Mouse (Mus musculus) embryo, embryonic 10 days (tissue): ENCODE measurements at regions not wholly inside any gene's neighbourhood (a gene's known extent, or its start where the extent isn't known, plus 50 kb on each side); places are given as distances from the start of the nearest gene placed in this dataset.

Experiments
- DNase-seq: peaks from one replicate; pipeline ENCODE4 v3.0.0-alpha.2; 2015; ENCODE audit warnings: low spot score

DNA sequence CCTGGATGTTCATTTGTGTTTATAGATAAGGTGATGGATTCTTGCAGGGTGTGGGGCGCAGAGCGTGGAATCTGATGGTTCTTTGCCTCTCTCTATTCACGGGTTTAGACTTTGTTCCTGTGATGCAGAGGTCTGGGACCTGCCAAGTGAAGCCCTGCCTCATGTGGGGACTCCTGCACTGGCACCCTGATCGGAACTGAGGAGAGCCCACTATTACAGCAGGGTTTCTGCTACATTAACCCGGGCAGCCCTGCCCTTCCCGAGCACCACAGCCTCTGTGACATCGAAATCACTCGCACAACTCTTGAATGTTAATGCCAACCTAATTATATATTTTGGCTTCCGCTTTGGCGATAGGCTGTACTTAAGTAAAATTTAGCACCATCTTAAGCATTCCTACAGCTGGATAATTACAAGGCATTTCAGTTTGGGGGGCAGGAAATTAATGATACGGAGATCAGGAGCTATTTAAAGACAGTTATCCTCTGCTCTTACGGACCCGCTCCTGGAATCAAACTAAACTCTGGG, 294.7 kb downstream of the Irs2 start:
- DNase-seq: no peak

DNA sequence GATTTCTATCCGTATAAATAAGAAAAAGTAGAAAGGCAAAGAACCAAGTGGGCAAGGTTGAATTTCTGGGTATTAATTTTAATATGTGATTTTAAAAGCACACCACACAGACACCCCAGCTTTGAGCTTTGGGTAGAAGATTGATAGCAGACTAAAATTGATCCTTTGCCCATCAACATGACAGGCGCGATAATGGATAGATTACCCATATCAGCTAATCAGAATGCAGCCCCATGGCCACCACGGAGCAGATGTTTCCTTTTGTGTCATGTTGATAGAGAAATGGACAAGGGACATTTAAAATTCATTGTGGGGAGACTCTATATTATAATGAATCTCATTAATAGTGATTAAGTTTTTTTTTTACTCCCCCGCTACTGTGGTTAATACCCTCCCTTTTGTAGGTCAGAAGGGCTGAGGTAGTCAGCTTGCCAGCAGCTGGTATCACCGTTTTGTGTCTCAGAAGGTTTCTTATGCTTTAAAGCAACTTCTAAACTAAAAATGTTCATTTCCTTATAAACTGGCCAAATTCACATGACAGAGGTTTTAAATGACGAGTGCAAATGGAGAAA, 296.1 kb downstream of the Irs2 start:
- no peak for DNase-seq

DNA sequence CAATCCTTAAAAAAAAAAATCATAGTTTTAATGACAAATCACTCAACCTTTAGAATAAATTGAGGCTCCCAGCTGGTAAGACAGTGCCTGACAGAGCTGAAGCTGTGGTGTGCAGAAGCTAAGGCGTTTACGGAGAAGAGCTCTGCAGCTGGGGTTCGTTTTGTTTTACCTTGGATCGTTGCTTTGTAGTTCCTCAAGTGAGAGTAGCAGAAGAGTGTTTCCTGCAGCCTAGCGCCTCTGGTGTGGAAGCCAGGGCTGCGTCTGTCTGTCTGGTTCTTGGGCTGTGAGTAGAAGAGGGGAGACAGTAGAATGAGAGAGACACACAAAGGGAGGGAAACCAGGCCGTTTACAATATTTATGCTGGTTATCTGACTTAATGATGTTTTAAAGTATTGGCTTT, 296.8 kb downstream of the Irs2 start:
- DNase-seq: no peak

GRCm38 (mm10) chr8:10708509-10708908, 299.7 kb downstream of the Irs2 start:
- DNase-seq: no peak

- DNase-seq: no peak
Observed at GRCm38 (mm10) chr8:10707122-10707521, 301.1 kb downstream of the Irs2 start.

- DNase-seq: no peak
Observed at GRCm38 (mm10) chr8:10705909-10706308, 302.3 kb downstream of the Irs2 start.

DNA sequence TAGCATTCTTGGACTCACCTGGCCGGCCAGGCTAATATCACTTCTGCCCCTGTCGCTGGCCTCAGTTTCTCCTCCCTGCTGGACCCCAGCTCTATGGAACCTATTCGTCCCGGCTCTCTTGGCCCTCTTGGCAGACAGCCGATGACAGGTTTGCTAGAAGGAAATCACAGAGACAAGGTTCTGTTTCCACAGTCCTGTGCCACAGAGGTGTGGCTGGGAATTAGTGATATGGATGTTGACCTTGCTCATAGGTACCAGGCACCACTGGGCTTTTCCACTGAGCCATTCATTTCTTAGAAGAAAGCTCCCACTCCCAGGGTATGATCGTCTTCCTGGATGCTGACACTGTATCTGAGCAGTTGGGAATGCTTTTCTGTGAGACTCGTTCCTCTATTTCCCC, 305.5 kb downstream of the Irs2 start:
- DNase-seq: no peak

DNA sequence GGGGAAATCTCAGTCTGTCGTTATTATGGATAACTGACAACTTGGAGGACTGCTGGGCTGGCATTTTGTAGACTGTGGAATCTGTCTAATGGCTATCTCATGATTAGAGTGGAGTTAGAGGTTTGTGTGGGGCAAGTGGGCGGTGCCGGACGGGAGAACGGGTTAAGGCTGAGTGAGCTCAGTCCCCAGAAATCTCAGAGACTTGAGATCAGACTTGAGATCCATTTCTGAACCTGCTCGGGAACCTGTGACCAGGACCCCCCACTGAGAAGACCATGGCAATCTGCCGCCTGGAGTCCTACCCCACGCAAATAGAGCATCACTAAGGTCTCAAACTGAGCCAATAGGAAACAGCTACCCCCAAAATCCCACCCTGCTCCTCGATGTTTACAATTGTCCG, 306.0 kb downstream of the Irs2 start:
- DNase-seq: no peak

GRCm38 (mm10) chr8:10701648-10702061, 306.6 kb downstream of the Irs2 start:
- no peak for DNase-seq

DNA sequence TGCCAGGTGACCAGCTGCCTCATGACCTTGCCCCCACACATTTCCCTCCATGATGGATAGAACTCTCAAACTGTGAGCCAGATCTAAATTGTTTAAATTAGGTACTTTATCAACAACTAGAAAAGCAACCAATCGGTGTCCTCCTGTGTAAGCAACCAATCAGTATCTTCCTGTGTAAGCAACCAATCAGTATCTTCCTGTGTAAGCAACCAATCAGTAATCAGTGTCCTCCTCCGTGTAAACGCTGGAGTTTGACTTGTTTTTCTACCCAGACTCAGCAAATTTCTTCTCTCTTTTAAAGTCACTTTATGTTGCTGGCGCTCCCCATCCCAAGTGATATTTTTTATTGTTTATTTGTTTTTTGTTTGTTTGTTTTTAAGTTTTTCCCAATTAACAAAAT, 307.0 kb downstream of the Irs2 start:
- no peak for DNase-seq

- no peak for DNase-seq
Observed at GRCm38 (mm10) chr8:10699669-10700068, 308.6 kb downstream of the Irs2 start.

GRCm38 (mm10) chr8:10695181-10695580, 313.1 kb downstream of the Irs2 start:
- no peak for DNase-seq

DNA sequence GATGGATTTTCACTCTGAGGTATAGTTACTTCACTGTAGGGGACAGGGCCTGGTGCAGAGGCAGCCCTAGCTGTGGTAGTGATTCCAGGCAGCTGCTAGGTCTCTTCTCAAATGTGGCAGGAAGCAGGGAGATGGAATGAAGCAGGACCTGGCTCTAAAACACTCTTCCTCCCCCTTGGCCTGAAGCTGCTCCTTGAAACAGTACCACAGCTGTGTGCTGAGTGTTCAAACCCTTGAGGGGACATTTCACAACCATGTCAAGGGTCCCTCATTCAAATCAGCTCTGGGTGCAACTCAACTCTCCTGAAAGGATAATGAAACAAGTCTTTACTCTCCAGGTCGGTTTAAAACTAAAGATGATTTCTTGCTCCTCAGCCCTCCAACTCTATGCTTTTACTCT, 317.6 kb downstream of the Irs2 start:
- DNase-seq: no peak

DNA sequence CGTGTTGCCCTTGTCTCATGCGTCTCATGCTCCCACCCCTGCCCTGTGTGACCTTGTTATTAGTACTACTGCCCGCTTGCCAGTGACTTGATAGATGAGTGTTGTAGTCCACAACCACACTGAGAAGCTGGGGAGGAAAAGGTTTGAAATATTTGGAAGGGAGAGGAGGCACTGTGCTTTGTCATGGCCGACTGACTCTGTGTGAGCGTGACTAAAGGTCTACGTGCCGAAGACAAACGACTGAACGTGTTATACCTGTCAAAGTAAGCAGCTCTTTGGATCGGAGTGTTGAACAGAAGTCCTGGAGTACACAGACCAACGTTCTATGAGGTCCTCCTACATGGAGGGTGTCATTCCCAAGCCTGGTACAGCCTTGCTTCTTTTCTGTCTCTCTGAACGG, 318.4 kb downstream of the Irs2 start:
- no peak for DNase-seq

- no peak for DNase-seq
Observed at GRCm38 (mm10) chr8:10687867-10688561, 320.2 kb downstream of the Irs2 start.
